Mouse (Mus musculus) C2C12 (cell line): ENCODE measurements at regions not wholly inside any gene's neighbourhood (a gene's known extent, or its start where the extent isn't known, plus 50 kb on each side); places are given as distances from the start of the nearest gene placed in this dataset.

Experiments used
- CTCF ChIP-seq: IDR thresholded peaks from one replicate; pipeline ENCODE4 v1.5.1; 2011; ENCODE audit not compliant: control insufficient read depth, insufficient read depth, insufficient read length
- FOSL1 ChIP-seq: IDR thresholded peaks from one replicate; pipeline ENCODE4 v1.8.0; 2011; ENCODE audit warnings: mild to moderate bottlenecking, low read length; ENCODE audit not compliant: poor library complexity, insufficient read depth, severe bottlenecking

DNA sequence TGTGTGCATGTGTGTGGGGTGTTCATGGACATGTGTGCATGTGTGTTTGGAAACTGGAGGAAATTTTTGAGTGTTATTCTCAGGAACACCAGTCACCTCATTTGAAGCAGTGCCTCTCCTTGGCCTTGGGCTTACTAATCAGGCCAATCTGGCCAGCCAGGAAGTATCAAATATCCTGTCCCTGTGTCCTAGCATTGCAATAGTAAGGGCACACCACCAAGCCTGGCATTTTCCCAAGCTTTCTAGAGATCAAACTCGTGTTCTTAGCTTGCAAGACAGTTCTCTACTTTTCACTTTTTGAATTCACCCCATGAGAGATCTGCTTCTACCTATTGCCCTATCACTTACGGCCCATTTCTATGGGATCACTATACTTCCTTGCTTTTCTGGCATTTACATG, 376.7 kb downstream of the 9330182O14Rik start:
- TF ChIP-seq CTCF (no peak), FOSL1 (no peak)
